Mouse (Mus musculus) erythroblast, embryonic 14.5 days (primary cell): Measurements from ENCODE around the gene Ptprr. TPM values are rescaled to one million over a fixed set of nuclear protein-coding genes. Genes with fewer than 3 reads are reported as not detected.

Experiments
- H3K27me3 ChIP-seq: 2 replicates; pipeline ENCODE4 v1.6.1; 2012; ENCODE audit warnings: inconsistent platforms; ENCODE audit not compliant: control insufficient read depth
- H3K36me3 ChIP-seq: 2 replicates; pipeline ENCODE4 v1.6.1; 2012; ENCODE audit warnings: mild to moderate bottlenecking, inconsistent platforms; ENCODE audit not compliant: control insufficient read depth
- H3K4me1 ChIP-seq: 2 replicates; pipeline ENCODE4 v1.6.1; 2012; ENCODE audit warnings: inconsistent platforms; ENCODE audit not compliant: control insufficient read depth
- H3K4me3 ChIP-seq: replicated peaks from 2 replicates; pipeline ENCODE3; 2012; ENCODE audit warnings: moderate library complexity, mild to moderate bottlenecking, inconsistent platforms
- H3K9me3 ChIP-seq: 2 replicates; pipeline ENCODE4 v1.6.1; 2012; ENCODE audit warnings: low read length, inconsistent platforms, mixed read lengths; ENCODE audit not compliant: control insufficient read depth
- GATA1 ChIP-seq: IDR thresholded peaks from 2 replicates; pipeline ENCODE4 v1.6.1; 2012; ENCODE audit warnings: low read length, inconsistent platforms, mixed read lengths
- TAL1 ChIP-seq: IDR thresholded peaks from 3 replicates; pipeline ENCODE4 v1.6.1; 2012; ENCODE audit warnings: low read length, inconsistent platforms, mixed read lengths
- polyA plus RNA-seq: library from polyadenylated mRNA; stranded (reverse); fragments of >175 nt; gene quantifications from 2 replicates; pipeline ENCODE4 v1.2.3, GENCODE M21; 2012

The Ptprr gene
- polyA plus RNA-seq, result not detected in 2 replicates

GRCm38 (mm10) chr10:116017845-116018479 lies at the start of gene Ptprr:
TSS of gene Ptprr (plus strand) at chr10:116018213.
- Histone ChIP-seq H3K27me3 (peaks cover 13% of the 10 kb centered on the region), H3K9me3 (no peaks in the 10 kb centered on the region), H3K4me3 (no peak within 1 kb of the TSS), H3K4me1 (no peaks in the 10 kb centered on the region), H3K36me3 (no peaks in the 10 kb centered on the region)
- TF ChIP-seq GATA1 (no peak), TAL1 (no peak)

- no peaks in the 10 kb centered on the region for H3K27me3 ChIP-seq
- no peaks in the 10 kb centered on the region for H3K36me3 ChIP-seq
- TF ChIP-seq TAL1, result no peak
- TF ChIP-seq GATA1, result no peak
- H3K9me3 ChIP-seq, result no peaks in the 10 kb centered on the region; the same call in 1 of the 2 replicates
- no peak overlapping the region for H3K4me3 ChIP-seq
- no peaks in the 10 kb centered on the region for H3K4me1 ChIP-seq
Measured at GRCm38 (mm10) chr10:115976345-115976744, 41.7 kb upstream of the Ptprr start.

- H3K27me3 ChIP-seq, result no peaks in the 10 kb centered on the region
- no peak overlapping the region for H3K4me3 ChIP-seq
- no peaks in the 10 kb centered on the region; the same call in 1 of the 2 replicates for H3K9me3 ChIP-seq
- TF ChIP-seq GATA1 (no peak), TAL1 (no peak)
- no peaks in the 10 kb centered on the region for H3K4me1 ChIP-seq
- H3K36me3 ChIP-seq, result no peaks in the 10 kb centered on the region
Measured at GRCm38 (mm10) chr10:115978992-115979391, 39.0 kb upstream of the Ptprr start.

GRCm38 (mm10) chr10:115980018-115980417 lies 38.0 kb upstream of the Ptprr start:
- Histone ChIP-seq H3K27me3 (no peaks in the 10 kb centered on the region), H3K36me3 (no peaks in the 10 kb centered on the region), H3K4me3 (no peak overlapping the region), H3K4me1 (no peaks in the 10 kb centered on the region), H3K9me3 (no peaks in the 10 kb centered on the region)
- TF ChIP-seq GATA1 (no peak), TAL1 (no peak)

- no peak overlapping the region for H3K4me3 ChIP-seq
- TF ChIP-seq GATA1, result no peak
- TF ChIP-seq TAL1, result no peak
- no peaks in the 10 kb centered on the region for H3K36me3 ChIP-seq
- no peaks in the 10 kb centered on the region for H3K9me3 ChIP-seq
- H3K4me1 ChIP-seq, result no peaks in the 10 kb centered on the region
- H3K27me3 ChIP-seq, result no peaks in the 10 kb centered on the region
Measured at GRCm38 (mm10) chr10:115984308-115984707, 33.7 kb upstream of the Ptprr start.

GRCm38 (mm10) chr10:116001838-116002237 lies 16.2 kb upstream of the Ptprr start:
- TF ChIP-seq TAL1 (no peak), GATA1 (no peak)
- H3K4me1 ChIP-seq, result no peaks in the 10 kb centered on the region
- H3K27me3 ChIP-seq, result no peaks in the 10 kb centered on the region
- H3K4me3 ChIP-seq, result no peak overlapping the region
- H3K9me3 ChIP-seq, result peaks cover 11% of the 10 kb centered on the region
- no peaks in the 10 kb centered on the region for H3K36me3 ChIP-seq

GRCm38 (mm10) chr10:116006675-116007074 lies 11.3 kb upstream of the Ptprr start:
- Histone ChIP-seq H3K36me3 (no peaks in the 10 kb centered on the region), H3K4me3 (no peak overlapping the region), H3K9me3 (peaks cover 21% of the 10 kb centered on the region), H3K4me1 (no peaks in the 10 kb centered on the region), H3K27me3 (no peaks in the 10 kb centered on the region)
- TF ChIP-seq TAL1, result no peak
- TF ChIP-seq GATA1, result no peak

GRCm38 (mm10) chr10:116018480-116018891 lies 473 bp downstream of the Ptprr start:
- Histone ChIP-seq H3K36me3 (no peaks in the 10 kb centered on the region), H3K27me3 (peaks cover 13% of the 10 kb centered on the region), H3K4me1 (no peaks in the 10 kb centered on the region), H3K4me3 (no peak overlapping the region), H3K9me3 (no peaks in the 10 kb centered on the region)
- TF ChIP-seq TAL1 (no peak), GATA1 (no peak)

GRCm38 (mm10) chr10:116019086-116019860 lies 1.3 kb downstream of the Ptprr start:
- no peak overlapping the region for H3K4me3 ChIP-seq
- peaks cover 4% of the 10 kb centered on the region for H3K9me3 ChIP-seq
- no peaks in the 10 kb centered on the region for H3K4me1 ChIP-seq
- TF ChIP-seq TAL1, result no peak
- TF ChIP-seq GATA1, result no peak
- H3K27me3 ChIP-seq, result peaks cover 13% of the 10 kb centered on the region
- no peaks in the 10 kb centered on the region for H3K36me3 ChIP-seq
